Mouse (Mus musculus): Measurements from ENCODE around the gene Uhrf1bp1.

The Uhrf1bp1 gene

DNA sequence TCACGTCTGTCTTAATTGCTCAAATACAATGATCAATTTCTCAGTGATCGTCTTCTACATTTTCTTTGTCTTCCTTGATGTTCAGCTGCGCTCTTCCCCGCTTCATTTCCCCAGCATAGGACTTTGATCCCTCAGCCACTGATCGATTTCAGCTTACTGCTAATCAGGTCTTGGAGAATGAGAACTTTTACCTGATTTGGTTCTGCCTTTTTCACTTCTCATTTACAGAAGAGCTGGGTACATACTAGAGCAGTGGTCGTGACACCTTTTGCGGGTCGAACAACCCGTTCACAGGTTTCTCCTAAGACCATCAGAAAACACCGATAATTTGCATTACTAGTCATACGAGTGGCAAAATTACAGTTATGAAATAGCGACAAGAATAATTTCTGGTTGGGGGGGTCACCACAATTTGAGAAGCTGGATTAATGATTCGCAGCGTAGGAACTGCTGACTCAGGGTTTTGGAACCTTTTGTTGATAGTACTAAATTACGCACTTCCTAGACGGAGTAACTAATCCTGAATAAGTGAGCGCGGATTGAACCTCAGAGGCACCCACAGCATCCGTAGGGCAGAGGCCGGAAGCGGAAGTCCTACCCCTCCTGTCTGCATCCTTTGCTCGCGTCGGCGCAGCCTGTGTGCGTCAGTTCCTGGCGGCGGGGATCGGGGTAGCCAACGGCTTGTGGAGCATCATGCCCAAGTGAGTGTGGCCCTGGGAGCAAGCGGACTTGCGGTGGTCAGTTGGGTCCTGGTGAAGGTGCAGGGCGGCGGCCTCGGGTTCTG, 16.6 kb upstream of the Uhrf1bp1 start:
- peak; percentile 89 to 92 for DNase-seq

DNA sequence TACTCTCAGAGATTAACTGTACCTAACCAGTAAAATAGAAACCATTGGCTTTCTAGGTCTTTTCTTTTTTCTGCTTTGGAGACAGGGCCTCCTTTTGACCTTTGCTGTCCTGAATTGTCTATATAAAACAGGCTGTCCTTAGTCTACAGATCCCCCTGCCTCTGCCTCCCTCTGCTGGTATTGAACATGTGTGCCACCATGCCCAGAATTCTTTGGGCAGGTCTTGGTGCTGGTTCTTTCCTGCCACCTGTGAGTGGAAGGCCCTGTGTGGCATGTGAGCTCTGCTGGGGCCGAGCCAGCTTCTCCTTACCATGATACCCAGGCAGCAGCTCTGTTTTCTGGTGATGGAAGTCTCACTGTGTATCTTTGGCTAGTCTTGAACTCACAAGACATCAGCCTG, 7.9 kb upstream of the Uhrf1bp1 start:
- no peak for DNase-seq

DNA sequence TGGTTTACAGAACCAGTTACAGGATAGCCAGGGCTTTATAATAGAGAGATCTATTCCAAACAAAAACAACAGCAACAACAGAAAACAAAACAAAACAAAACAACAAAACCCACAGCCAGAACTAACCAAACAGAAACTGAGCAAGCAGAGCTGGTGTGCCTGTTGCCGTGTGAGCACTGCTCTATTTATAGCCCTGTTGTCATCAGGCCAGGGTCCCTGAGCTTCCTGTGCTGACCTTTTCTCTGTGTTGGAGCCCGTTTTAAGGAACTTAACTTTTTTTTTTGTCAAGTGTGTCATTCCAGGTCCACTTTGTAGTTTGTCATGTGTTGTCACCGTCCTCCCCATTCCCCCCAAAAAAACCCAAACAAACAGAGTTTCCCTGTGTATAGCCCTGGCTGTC, 5.2 kb upstream of the Uhrf1bp1 start:
- no peak for DNase-seq

DNA sequence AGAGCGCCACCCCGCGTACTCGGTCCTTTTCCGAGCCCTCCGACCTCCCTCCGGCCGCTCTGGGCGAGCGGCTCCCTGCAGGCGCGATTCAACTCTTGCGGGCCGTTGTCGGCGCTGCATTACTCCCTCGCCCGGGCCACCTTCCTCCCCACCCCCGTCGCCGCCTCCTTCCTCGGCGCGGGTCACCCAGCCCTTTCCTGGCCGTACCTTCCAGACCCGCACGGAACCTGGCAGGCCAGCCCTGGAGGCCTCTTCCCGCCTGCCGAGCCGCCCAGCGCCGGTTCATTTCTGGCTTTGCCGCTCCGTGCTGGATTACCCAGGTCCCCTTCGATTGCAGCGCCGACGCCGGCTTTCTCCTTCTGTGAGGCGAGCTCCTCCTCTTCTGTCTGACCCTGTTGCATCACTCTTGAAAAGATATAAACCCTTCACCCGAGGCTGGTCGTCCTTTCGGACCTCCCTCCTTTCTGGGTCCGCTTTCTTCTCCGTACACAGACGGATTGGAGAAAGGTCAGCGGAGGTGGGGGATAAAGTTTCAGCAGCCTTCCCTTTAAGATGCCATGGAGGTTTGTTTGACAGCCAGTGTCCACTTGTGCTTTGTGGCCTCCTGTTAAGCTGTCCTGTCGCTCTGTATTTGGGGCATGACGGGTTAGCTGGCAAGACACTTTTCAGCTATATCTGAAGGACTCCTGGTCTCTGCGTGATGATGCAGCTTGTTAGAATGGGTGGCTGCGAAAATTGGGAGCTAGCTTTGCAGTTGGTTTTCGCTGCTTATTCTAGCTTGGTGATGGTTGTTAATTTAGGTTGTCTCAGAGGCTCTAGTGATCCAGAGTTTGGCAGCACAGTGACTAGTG, 782 bp downstream of the Uhrf1bp1 start:
- peak in 1 of 2 experiments; percentile 18 for DNase-seq

DNA sequence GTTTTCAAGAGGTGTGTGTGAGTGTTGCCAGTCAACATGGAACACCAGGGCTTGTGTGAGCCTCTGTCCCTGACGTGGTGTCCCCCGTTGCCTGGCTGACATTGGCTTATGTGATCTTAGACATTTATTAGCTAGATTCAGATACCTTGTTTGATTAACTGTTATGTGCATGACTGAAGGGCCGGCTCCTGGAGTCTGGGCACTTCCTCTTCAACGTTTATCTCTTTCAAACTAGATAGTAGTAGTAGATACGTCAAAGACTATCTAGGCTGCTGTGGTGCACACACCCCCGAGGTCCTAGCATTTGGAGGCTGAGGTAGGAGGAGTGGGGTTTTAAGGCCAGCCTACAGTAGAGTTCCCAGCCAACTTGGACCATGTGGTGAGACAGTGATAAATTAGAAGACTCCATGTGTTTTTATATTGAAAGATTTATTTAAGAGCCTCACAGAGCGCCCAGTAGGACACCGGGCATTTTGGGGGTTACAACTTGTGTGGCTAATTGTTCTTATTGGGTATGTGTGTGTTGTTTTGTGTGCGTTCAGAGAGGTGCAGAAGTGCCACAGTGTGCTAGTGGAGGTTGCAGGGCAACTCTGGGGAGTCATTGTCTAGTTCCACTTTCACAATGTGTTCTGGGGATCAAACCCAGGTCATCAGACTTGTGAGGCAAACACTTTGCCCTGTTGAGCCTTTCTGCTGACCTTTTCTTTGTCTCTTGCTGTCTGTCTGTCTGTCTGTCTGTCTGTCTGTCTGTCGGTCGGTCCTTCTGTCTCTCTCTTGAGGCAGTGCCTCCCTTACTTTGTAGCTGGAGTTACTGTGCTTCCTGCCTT, 1.6 kb downstream of the Uhrf1bp1 start:
- no peak for DNase-seq

DNA sequence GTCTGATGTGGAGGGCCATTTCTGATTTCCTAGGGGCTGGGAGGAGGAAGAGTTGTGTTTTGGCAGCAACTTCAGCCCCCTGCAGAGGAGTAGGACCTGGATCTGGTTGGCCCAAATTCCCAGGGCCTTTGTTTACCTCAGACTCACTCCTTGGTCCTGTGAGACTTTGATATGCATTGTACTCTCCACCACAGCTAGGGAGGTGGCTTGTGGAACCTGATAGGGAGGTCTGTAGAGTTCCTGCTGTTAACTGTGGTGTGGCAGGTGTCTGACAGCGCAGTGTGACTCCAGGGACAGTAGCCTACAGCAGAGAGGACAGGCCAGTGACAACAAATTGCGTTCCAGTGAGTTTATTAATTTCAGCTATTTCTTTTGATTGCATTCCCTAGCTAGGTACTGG, 2.9 kb downstream of the Uhrf1bp1 start:
- DNase-seq = no peak

DNA sequence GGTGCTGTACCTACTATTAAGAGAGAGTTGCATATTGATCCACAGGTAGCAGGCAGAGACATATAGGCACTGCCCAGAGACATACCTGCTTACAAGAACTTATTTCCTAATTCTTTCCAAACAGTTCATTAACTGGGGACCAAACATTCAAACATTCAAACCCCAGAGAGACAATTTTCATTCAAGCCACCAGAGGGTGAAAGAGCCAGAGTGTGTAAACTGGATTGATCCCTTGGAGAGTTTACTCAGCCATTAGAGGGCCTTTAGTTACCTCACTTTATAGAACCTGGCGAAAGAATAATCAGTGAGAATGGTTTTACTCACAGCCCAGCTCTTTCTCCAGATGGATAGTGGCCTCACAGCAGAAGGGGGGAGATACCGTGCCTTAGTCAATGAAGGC, 9.2 kb downstream of the Uhrf1bp1 start:
- no peak for DNase-seq

DNA sequence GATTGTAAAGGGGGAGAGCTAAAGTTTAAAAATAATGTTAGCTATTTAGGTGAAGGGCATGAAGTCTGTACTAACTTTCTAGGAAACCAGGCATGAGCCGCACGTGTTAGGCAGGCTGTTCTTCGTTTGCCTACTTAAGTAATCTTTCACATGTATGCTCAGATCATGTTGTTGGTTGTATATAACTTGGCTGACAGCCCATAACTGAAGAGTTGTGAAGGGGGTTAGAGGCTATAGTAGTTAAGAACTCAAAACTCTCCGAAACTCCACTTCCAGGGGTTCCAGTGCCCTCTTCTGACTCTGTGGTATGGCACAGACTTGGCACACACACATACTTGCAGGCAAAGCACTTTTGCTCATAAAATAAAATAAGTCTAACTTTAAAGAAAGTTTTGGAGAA, 10.5 kb downstream of the Uhrf1bp1 start:
- DNase-seq = no peak

DNA sequence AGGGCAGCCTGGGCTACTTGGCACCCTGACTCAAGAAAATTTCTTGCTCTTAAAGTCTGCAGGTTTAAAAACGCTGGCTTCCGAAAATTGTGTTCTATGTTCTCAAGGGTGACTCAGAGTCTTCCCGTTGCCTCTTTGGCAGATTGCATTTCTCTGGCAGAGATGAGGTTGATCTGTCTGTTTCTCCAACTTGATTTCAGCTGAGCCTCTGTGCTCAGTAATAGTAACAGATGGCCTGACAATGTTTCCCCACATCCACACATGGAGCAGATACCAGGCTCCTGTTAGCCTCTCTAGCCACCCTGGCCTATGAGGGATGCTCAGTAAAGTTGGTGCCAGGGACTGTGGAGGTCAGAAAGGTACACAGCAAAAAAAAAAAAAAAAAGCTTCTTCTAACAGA, 15.6 kb downstream of the Uhrf1bp1 start:
- no peak for DNase-seq

DNA sequence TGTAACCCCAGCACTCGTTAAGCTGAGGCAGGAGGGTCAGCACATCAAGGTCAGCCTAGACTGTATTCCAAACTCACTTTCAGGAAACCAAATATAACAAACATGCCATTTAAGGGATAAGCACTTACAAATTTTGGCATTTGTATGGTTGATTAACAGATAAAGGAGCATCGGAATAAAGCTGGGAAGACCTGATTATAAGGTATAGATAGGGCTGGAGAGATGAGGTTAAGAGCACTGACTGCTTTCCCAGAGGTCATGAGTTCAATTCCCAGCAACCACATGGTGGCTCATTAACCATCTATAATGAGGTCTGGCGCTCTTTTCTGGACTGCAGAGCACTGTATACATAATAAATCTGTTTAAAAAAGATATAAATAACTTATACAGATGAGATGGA, 17.3 kb downstream of the Uhrf1bp1 start:
- no peak for DNase-seq

DNA sequence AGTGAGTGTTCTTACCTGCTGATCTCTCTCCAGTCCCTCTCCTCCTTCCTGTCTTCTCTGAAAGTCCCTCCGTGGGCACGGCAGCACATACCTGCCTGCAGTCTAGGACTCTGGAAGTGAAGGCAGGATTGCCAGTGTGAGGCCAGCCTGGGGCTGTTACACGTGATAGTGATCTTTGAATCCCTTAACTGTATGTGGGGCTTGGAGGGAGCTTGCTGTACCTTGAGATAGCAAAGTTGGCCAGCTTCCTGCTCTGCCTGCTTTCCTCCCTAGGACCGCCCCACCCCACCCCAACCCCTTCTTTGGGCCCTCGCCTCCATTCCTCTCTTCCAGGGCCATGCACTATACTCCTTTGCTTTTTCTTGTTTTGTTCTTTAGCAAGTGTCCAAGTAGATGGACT, 18.3 kb downstream of the Uhrf1bp1 start:
- no peak for DNase-seq

DNA sequence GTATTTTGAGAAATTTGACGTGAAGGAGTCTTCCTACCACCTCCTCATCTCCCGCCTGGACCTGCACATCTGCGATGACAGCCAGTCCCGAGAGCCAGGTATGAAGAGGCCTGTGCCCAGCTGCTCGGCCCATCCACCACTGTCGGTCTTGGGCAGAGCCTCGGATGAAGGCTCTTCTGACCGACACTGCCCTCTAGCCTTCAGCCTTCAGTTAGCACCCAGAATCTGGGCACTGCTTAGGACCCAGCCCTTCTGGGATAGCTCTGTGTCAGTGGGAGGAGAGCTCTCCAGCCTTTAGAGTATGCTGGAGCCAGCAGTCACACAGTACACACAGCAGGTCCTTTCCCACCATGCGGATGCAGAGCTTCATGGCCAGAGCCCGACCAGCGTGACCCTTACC, 25.3 kb downstream of the Uhrf1bp1 start:
- DNase-seq = no peak

DNA sequence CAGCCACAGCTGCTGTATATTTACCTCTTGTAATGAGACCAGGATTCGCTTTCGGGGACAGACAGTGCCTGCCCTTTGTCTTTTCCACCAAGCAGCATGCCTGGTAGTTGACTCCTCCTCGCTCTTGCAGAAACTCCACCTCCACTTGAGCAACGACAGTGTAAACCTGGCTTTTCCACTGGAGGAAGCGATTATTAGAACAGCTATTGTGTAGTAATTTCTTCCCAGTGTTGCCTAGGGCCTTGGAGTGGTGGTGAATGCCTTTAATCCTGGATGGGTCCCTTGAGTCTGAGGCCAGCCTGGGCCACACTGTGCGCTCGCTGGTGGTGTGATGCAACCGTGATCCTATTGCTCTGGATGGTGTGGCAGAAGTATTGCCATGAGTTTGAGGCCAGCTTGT, 26.9 kb downstream of the Uhrf1bp1 start:
- DNase-seq = no peak

DNA sequence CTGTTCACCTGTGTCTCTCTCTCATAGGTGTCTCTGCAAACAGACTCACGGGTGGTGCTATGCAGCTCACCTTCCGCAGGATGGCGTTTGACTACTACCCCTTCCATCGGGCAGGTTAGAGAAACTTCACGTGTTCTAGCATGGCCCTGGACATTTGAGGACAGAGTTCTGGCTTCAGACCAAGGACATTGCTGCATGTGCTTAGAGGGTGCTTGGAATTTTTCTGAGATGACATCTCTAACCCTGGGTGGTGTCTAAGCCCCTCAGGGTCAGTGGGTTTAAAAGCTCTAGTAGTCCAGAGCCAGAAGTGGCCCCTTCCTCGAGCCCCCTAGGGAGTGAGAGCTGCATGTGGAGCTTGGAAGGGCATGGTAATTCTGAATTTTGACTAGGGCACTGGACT, 27.8 kb downstream of the Uhrf1bp1 start:
- DNase-seq = no peak

DNA sequence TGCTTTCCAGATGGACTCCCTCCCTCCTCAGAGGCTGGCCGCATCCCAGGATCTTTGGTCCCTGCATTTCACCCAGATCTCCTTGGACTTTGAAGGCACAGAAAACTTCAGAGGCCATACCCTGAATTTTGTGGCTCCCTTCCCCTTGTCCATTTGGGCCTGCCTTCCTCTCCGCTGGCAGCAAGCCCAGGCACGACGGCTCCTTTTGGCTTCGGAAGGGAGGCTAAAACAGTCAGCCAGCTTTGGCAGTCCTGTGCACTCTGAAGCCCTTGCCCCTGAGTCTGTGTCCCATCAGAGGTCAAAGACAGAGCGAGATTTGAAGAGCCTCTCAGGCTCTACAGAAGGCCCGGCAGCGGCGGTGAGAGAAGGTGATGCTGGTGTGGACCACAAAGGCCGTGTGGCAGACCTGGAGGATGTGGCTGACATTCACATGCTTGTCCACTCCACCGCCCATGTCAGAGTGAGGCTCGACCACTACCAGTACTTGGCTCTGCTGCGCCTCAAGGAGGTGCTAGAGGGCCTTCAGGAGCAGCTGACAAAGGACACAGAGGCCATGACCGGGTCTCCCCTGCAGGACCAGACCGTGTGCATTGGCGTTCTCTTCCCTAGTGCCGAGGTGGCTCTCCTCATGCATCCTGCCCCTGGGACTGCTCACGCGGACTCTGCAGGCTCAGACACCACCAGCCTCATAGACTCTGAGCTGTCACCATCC, 30.4 kb downstream of the Uhrf1bp1 start:
- DNase-seq = no peak

DNA sequence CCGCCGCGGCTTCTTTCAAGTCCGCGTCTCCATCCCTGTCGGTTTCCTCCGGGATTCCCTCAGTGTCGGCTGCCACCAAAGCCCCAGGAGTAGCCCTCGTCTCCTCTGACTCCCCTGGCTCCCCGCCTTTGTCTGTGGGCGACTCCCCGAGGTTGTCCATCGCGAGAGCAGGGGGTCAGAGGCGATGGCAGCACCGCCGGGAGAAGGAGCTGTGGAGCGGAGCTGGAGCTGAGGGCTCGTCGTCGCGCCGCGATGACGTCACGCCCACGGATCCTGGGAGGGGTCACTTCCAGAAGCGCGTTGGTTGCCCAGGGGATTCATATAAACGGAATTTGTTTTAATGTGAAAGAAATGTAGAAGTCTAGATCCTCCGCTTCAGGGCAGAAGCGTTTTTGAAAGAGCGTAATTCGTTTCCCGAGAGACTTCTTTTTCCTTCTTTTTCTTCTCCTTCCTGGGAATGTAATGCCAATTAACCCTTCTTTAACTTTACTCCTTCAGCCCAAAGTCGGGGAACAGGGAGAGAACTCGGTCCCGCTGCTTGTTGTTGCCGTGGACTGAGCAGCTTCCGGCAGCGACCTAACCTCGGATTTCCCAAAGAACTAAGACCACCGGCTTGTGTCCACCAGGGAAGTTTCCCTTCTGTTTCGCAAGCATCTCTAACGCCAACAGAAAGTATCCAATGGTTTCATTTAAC, 51.4 kb downstream of the Uhrf1bp1 start:
- DNase-seq = peak; percentile 87 to 88

DNA sequence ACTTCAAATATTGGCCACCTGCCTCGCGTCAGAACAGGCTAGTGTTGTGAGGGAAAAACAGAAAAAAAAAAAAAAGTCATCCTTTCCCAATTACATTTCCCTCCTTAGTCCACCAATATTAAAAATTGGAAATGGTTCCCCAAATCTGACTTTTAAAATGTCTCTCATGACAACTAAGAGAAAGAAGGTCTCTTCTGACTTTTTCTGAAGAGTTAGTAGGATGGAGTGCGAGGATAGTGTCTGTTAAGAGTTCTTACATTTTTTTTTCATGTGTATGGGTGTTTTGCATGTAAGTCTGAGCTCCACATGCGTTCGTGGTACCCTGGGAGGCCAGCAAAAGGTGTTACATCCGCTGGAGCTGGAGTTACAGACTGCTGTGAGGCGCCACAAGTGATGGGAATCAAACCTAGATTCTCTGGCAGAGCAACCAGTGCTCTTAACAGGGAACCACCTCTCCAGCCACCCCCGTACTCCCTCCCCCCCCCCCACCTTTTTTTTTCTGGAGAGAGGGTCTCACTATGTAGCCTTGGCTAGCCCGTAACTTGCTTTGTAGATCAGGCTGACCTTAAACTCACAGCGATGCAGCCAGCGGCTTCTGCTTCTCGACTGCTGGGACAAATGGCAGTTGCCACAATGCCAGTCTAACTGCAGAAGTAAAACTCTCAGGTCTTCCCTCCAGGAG, 52.1 kb downstream of the Uhrf1bp1 start:
- DNase-seq = peak; percentile 30 to 50

DNA sequence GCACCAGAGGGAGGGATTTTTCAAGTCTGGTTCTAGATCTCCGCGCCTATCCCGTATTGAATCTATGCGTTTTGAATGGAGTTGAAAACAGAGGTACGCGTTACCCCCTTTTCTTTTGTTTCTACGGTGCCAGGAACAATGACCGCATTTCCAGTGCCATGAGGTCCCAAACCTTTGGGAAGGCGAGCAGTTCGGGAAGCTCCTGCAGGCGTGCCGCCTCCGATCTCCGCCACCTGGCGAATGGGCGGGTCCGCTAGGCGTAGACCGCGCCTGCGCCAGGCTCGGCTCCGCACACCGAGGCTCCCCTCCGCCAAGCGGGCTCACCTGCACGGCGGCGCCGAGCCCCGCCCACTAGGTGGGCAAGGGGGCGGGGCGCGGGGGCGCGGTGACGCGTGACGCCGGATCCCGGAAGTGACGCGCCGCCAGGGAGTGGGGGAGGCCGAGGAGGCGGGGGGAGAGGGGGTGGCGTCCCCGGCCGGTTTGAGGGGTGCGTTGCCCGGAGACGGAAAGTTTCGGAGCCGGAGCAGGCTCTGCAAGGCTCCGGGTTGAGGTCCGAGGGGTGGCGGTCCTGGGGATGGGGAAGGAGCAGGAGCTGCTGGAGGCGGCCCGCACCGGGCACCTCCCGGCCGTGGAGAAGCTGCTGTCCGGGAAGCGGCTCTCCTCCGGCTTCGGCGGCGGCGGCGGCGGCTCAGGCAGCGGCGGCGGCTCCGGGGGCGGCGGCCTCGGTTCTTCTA, 52.8 kb downstream of the Uhrf1bp1 start, which contains the start of gene Anks1:
TSS of gene Anks1 (plus strand) at position 419 of the 734 bp plus-strand sequence.
- peak; percentile 90 for DNase-seq

DNA sequence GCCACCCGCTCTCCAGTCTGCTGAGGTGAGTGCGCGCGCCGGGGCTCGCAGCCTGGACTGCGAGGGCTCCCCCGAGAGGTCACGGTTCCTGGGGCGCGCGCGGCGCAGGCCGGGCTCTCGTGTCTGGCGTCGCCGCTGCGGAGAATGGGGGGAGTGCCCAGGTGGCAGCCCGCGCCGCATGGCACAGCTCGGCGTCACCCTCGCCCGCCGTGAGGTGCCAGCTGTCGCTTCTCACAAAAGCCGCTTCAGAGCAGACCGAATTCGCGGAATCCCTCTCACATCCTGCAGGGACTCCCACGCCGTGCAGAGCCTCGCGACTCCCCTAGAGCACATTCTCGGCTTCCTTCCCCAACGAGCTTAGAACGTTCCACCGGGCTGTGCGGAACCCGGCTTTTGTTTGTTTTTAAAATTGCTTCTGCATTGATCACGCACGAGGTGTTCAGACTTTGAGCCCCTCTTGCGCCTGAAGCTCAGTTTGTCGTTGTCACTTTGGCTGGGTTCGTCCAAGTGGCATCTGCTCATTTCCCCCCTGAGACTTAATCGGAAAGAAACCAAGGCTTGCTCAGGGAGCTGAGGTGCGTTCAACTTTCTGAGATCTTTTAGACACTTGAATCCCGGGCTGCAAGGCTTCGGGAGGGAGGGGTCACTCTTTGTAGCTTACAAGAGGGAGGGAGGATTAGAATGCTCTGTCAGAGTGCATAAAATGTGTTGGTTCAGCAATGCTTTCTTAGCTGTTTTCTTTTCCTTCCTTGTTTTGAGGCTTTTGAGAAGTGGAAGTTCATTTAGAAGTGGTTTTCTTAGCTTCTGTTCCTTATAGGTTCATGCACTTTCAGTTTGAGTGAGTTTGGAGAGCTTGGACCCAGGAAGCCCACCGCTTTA, 53.6 kb downstream of the Uhrf1bp1 start, which contains the start of gene Taf11:
TSS of gene Taf11 (minus strand) at position 223 of the 879 bp plus-strand sequence.
- DNase-seq = peak; percentile 76 to 87

Data from thymus, postnatal 36 days (tissue).